Mouse (Mus musculus) intestine, postnatal 0 days (tissue): Measurements from ENCODE around the gene Apba2. TPM values are rescaled to one million over a fixed set of nuclear protein-coding genes. Genes with fewer than 3 reads are reported as not detected.

Experiments used
- ATAC-seq: fragments of 200-750 bp; cut with Nextera tagmentation; 2 replicates; pipeline ENCODE4 v1.8.0; 2017; ENCODE audit warnings: mild to moderate bottlenecking, moderate TSS enrichment, moderate library complexity
- H3K27ac ChIP-seq: fragments of 300-500 bp; sonication (generic); 2 replicates; pipeline ENCODE4 v1.5.1; 2014; ENCODE audit warnings: mild to moderate bottlenecking, low read depth, low read length, moderate library complexity
- H3K27me3 ChIP-seq: fragments of 300-500 bp; sonication (generic); replicated peaks from 2 replicates; pipeline ENCODE4 v1.6.1; 2014; ENCODE audit warnings: low read length, mixed read lengths; ENCODE audit not compliant: control insufficient read depth, insufficient read depth
- H3K36me3 ChIP-seq: fragments of 300-500 bp; sonication (generic); 2 replicates; pipeline ENCODE4 v1.6.1; 2014; ENCODE audit warnings: mild to moderate bottlenecking, moderate library complexity; ENCODE audit not compliant: control insufficient read depth, insufficient read depth
- H3K4me1 ChIP-seq: fragments of 300-500 bp; sonication (generic); replicated peaks from 2 replicates; pipeline ENCODE4 v1.6.1; 2014; ENCODE audit warnings: antibody characterized with exemption, low read length, mixed read lengths; ENCODE audit not compliant: control insufficient read depth, insufficient read depth
- H3K4me2 ChIP-seq: fragments of 300-500 bp; sonication (generic); replicated peaks from 2 replicates; pipeline ENCODE4 v1.6.1; 2014; ENCODE audit warnings: low read depth, mild to moderate bottlenecking, moderate library complexity
- H3K4me3 ChIP-seq: fragments of 300-500 bp; sonication (generic); 2 replicates; pipeline ENCODE4 v1.5.1; 2014; ENCODE audit warnings: low read depth, low read length
- H3K9ac ChIP-seq: fragments of 300-500 bp; sonication (generic); 2 replicates; pipeline ENCODE4 v1.6.1; 2014; ENCODE audit warnings: mild to moderate bottlenecking, low read depth, low read length
- H3K9me3 ChIP-seq: fragments of 300-500 bp; sonication (generic); 2 replicates; pipeline ENCODE4 v1.6.1; 2016; ENCODE audit warnings: mixed run types; ENCODE audit not compliant: control insufficient read depth
- CTCF ChIP-seq: sonication (generic); IDR thresholded peaks from 2 replicates; pipeline ENCODE4 v1.5.1; 2016; ENCODE audit warnings: low read depth, mild to moderate bottlenecking, control low read depth, antibody characterized with exemption, moderate library complexity
- WGBS: fragments of 180-500 bp; shearing (Covaris S2); extraction: QIAGEN DNeasy Blood & Tissue Kit; methylation state at CpG from one replicate; pipeline ENCODE4 v1.1.7; 2014; 5-methylcytosine and 5-hydroxymethylcytosine counted together
- polyA plus RNA-seq: library from polyadenylated mRNA; unstranded; fragments of >200 nt; fragmentation: Nextera tagmentation; extraction: Ambion mirVana; gene quantifications from 2 replicates; pipeline ENCODE4 v1.2.1, GENCODE M21; 2015

The Apba2 gene
- polyA plus RNA-seq, 1 experiment from 2014 or later: 4.3 TPM

DNA sequence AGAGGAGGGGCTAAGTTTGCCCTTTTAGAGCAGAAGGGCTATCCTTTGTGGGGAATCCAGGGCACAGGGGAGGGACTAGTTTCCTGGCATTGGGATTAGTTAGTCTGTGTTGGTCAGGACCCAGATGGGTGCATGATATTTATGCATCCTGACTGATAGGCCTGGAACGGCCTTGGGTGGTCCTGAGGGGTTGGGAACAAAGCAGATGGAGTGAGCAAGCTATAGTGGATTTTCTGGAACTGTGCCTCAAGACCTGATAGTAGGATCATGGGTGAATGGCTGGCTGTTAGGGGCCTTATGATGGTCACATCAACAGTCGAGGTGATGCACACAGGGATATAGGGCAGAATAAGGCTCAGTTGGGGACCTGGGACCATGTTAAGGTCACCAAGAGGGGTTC, 8.4 kb downstream of the Apba2 start:
- Histone ChIP-seq H3K27ac (no peak overlapping the region), H3K9ac (no peak overlapping the region), H3K4me2 (no peak overlapping the region), H3K4me3 (no peak overlapping the region), H3K27me3 (no peaks in the 10 kb centered on the region), H3K36me3 (no peaks in the 10 kb centered on the region), H3K9me3 (no peaks in the 10 kb centered on the region), H3K4me1 (no peaks in the 10 kb centered on the region)
- TF ChIP-seq CTCF: no peak
- ATAC-seq: no peak
- WGBS: 80% methylated on average over 2 of the region's 2 CpGs

DNA sequence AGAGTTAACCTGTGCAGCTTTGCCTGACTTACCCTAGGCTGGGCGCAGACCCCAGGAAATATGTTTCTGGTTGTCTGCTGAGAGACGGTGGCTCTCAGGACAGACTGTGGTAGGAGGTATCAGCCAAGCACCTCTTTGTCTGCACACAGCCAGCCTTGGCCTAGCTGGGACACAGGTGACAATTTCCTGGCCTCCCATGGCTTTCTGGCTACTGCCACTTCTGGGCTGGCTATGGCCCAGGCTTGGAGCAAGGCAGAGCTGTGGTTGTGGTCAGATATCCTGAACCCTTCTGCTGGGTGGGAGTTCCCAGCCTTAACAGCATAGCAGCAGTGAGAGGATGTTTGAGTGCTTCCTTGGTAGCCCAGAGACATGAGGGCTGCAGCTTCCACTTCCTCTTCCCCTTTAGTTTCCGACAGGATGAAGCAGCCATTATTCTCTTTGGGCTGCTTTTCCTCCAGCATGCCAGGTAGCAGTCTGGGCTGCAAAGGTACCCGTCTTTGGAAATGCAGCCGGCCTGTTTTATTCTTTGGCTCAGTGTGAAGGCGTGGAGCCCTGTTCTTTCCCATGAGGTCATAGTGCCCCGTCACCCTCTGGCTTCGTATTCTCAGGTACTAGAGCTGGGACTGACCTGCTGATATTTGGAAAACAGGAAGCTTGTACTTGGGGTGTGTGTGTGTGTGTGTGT, 9.2 kb downstream of the Apba2 start:
- TF ChIP-seq CTCF: no peak
- Histone ChIP-seq H3K4me2 (no peak overlapping the region), H3K36me3 (no peaks in the 10 kb centered on the region), H3K27me3 (no peaks in the 10 kb centered on the region), H3K4me3 (no peak overlapping the region), H3K4me1 (no peaks in the 10 kb centered on the region), H3K9me3 (no peaks in the 10 kb centered on the region), H3K27ac (no peak overlapping the region), H3K9ac (no peak overlapping the region)
- WGBS: 79% methylated on average over 8 of the region's 8 CpGs
- ATAC-seq: no peak

DNA sequence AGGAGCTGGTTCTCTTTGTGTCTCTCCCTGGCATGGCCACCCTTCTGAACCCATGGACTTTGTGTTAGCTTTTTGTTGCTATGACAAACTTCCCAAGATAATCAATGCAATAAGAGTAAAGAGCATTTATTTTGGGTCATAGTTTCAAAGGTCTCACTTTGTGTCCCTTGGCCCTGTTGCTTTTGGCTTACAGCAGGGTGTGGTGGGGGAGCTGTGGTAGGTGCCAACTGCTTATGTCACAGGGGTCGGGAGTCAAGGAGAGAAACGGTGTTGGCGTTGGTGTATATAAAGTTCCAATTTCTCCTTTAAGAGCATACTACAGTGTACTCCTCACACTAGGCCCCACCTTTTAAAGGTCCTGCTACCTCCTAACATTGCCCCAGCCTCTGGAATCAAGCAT, 12.1 kb downstream of the Apba2 start:
- Histone ChIP-seq H3K36me3 (no peaks in the 10 kb centered on the region), H3K27me3 (no peaks in the 10 kb centered on the region), H3K27ac (no peak overlapping the region), H3K9me3 (no peaks in the 10 kb centered on the region), H3K4me3 (no peak overlapping the region), H3K4me1 (no peaks in the 10 kb centered on the region), H3K9ac (no peak overlapping the region), H3K4me2 (no peak overlapping the region)
- no peak for TF ChIP-seq CTCF
- ATAC-seq: no peak
- WGBS: 87% methylated on average over 3 of the region's 3 CpGs

DNA sequence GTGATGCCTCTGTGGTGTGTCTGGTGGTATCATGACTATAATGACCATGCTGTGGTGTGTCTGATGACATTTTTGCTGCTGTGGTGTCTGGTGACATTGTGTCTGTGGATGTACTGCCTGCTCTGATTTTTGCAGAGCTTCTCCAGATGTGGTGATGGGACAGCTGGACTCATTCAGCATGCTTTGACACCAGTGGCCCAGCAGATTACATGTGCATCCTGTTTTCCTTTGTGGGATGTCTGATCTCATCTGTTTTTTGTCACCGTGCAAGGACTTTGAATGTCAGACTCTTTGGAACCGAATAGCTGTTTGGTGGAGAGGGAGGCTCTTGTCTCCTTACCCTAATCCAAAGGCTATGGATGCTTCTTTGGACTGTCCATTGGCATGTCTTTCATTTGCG, 13.8 kb downstream of the Apba2 start:
- Histone ChIP-seq H3K4me1 (no peaks in the 10 kb centered on the region), H3K36me3 (no peaks in the 10 kb centered on the region), H3K9ac (no peak overlapping the region), H3K27me3 (no peaks in the 10 kb centered on the region), H3K4me2 (no peak overlapping the region), H3K27ac (no peak overlapping the region), H3K9me3 (no peaks in the 10 kb centered on the region), H3K4me3 (no peak overlapping the region)
- TF ChIP-seq CTCF: no peak
- WGBS: 68% methylated on average over 3 of the region's 3 CpGs
- no peak for ATAC-seq

DNA sequence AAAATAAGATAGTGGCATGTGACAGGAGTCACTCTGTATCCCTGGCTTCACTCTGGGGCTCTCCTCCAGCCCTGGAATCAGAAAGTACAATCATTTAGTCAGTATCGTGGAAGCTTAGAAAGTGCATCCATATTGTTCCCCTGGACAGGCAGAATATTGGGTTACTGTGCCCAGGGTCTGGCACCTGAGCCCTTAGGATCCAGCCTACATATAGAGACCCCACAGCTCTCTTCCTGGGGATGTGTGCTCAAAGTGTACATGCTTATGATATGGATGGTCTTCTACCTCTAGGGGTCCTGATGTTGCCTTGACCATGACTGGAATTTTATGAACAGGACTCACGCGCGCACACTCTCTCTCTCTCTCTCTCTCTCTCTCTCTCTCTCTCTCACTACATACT, 14.4 kb downstream of the Apba2 start:
- 95% methylated on average over 4 of the region's 4 CpGs for WGBS
- Histone ChIP-seq H3K9me3 (no peaks in the 10 kb centered on the region), H3K9ac (no peak overlapping the region), H3K27ac (no peak overlapping the region), H3K4me1 (no peaks in the 10 kb centered on the region), H3K4me2 (no peak overlapping the region), H3K36me3 (no peaks in the 10 kb centered on the region), H3K4me3 (no peak overlapping the region), H3K27me3 (no peaks in the 10 kb centered on the region)
- TF ChIP-seq CTCF: no peak
- no peak for ATAC-seq

DNA sequence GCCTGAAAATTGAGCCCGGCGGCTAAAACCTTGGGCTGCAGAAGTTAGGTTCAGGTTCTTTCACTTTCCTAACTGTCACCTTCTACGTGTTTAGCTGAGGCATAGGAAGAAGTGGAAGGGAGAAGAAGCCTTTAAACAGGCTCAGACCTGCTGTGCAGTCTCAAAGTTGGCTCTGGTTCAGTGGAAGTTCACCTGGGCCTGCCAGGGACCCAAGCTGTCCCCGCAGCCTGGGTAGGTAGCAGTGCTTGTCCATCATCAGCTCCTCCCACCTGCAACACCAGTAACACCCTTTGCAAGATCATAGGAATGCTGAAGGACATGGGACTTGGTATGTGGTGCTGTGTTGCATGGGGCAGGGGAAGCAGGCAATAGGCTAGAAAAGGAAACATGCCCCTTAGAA, 17.6 kb downstream of the Apba2 start:
- no peak overlapping the region for H3K4me3 ChIP-seq

DNA sequence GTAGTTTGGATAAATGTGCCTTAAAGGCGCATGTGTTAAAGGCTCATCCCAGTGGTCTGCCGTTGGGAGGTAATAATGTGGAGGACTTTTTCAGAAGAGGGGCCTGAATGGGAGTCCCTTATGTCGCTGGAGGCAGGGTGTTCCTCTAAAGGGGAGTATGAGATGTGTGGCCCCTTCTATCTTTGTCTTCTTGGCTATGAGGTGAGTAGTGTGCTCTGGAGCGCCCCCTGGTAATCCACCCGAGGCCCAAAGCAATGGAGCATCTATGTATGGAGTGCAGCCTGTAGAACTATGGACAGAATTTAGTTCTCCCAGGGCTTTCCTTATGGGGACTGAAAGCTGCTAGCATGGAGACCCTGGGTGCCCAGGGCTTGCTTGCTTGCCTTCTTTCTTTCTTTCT, 18.0 kb downstream of the Apba2 start:
- no peaks in the 10 kb centered on the region for H3K9me3 ChIP-seq
- no peak overlapping the region for H3K4me2 ChIP-seq
- TF ChIP-seq CTCF: 0 out of 2 replicates have a peak, but pooled peaks have one; percentile 4
- H3K9ac ChIP-seq: no peak overlapping the region
- no peaks in the 10 kb centered on the region for H3K27me3 ChIP-seq
- no peak overlapping the region for H3K4me3 ChIP-seq
- ATAC-seq: no peak
- H3K27ac ChIP-seq: no peak overlapping the region
- no peaks in the 10 kb centered on the region for H3K4me1 ChIP-seq
- H3K36me3 ChIP-seq: no peaks in the 10 kb centered on the region
- WGBS: 70% methylated on average over 5 of the region's 5 CpGs

More for the DNA sequence above, 17.6 kb downstream of the Apba2 start:
- Histone ChIP-seq H3K4me1 (no peaks in the 10 kb centered on the region), H3K9ac (no peak overlapping the region), H3K27ac (no peak overlapping the region), H3K36me3 (no peaks in the 10 kb centered on the region), H3K27me3 (no peaks in the 10 kb centered on the region), H3K9me3 (no peaks in the 10 kb centered on the region), H3K4me2 (no peak overlapping the region)
- WGBS: 63% methylated on average over 4 of the region's 4 CpGs
- no peak for TF ChIP-seq CTCF
- ATAC-seq: no peak
